Mouse (Mus musculus) heart, postnatal 0 days (tissue): ENCODE measurements around the gene Tle3.

ENCODE experiments used
- CTCF ChIP-seq: IDR thresholded peaks from 2 replicates; pipeline ENCODE4 v1.5.1; 2016; ENCODE audit warnings: antibody characterized with exemption, control low read depth, low read depth
- EP300 ChIP-seq: IDR thresholded peaks from 2 replicates; pipeline ENCODE4 v1.6.1; 2016; ENCODE audit warnings: antibody characterized with exemption, low read depth

DNA sequence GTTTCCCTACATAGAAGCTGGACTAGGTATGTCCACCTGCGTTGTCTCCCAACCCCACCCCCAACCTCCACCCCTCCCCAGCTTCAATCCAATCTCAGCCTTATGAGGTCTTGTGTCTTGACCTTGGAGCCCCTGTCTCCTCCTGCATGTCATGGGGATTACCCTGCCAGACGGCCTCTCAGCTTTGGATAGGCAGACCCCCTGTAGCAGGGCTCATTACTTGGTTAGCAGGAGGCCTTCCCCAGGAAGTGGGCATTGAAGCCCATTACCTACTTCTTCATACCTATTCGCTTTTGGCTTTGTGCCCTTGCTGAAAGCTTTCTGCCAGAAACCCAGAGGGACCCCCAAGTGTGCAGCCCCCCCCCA, 32.4 kb downstream of the Tle3 start:
- no peak for TF ChIP-seq CTCF
- TF ChIP-seq EP300, result no peak
